Mouse (Mus musculus) heart, embryonic 15.5 days (tissue): ENCODE data around the gene Surf2. TPM values are rescaled to one million over a fixed set of nuclear protein-coding genes. Genes with fewer than 3 reads are reported as not detected.

Experiments used
- ATAC-seq: fragments of 200-750 bp; cut with Nextera tagmentation; replicated peaks from 2 replicates; pipeline ENCODE4 v1.8.0; 2017; ENCODE audit warnings: low read depth, moderate TSS enrichment; ENCODE audit not compliant: insufficient number of reproducible peaks, insufficient read depth, low FRiP score
- H3K27ac ChIP-seq: fragments of 300-500 bp; sonication (generic); 2 replicates; pipeline ENCODE4 v1.5.1; 2015; ENCODE audit warnings: mild to moderate bottlenecking, inconsistent platforms
- H3K27me3 ChIP-seq: fragments of 300-500 bp; sonication (generic); 2 replicates; pipeline ENCODE4 v1.6.1; 2015; ENCODE audit warnings: inconsistent platforms
- H3K36me3 ChIP-seq: fragments of 300-500 bp; sonication (generic); 2 replicates; pipeline ENCODE4 v1.6.1; 2015; ENCODE audit warnings: mild to moderate bottlenecking, inconsistent platforms
- H3K4me1 ChIP-seq: fragments of 300-500 bp; sonication (generic); replicated peaks from 2 replicates; pipeline ENCODE4 v1.6.1; 2015; ENCODE audit warnings: inconsistent platforms
- H3K4me2 ChIP-seq: fragments of 300-500 bp; sonication (generic); 2 replicates; pipeline ENCODE4 v1.6.1; 2015; ENCODE audit warnings: inconsistent platforms, mild to moderate bottlenecking, moderate library complexity
- H3K4me3 ChIP-seq: fragments of 300-500 bp; sonication (generic); 2 replicates; pipeline ENCODE4 v1.5.1; 2015; ENCODE audit warnings: mild to moderate bottlenecking, inconsistent platforms
- H3K9ac ChIP-seq: fragments of 300-500 bp; sonication (generic); 2 replicates; pipeline ENCODE4 v1.6.1; 2015; ENCODE audit warnings: mild to moderate bottlenecking, inconsistent platforms
- H3K9me3 ChIP-seq: fragments of 300-500 bp; sonication (generic); replicated peaks from 2 replicates; pipeline ENCODE4 v1.6.1; 2016; ENCODE audit warnings: inconsistent platforms
- WGBS: fragments of 180-500 bp; shearing (Covaris S2); methylation state at CpG from one replicate; pipeline ENCODE4 v1.1.7; 2015; ENCODE audit warnings: mixed read lengths; 5-methylcytosine and 5-hydroxymethylcytosine counted together
- polyA plus RNA-seq: library from polyadenylated mRNA; unstranded; fragments of >200 nt; fragmentation: Nextera tagmentation; extraction: Ambion mirVana; gene quantifications from 2 replicates; pipeline ENCODE4 v1.2.1, GENCODE M21; 2015

The Surf2 gene
- polyA plus RNA-seq, 1 experiment from 2014 or later = 28.9 TPM

- Histone ChIP-seq H3K4me2 (no peak overlapping the region), H3K4me1 (peaks cover 31% of the 10 kb centered on the region), H3K9me3 (no peaks in the 10 kb centered on the region), H3K27ac (no peak overlapping the region), H3K27me3 (no peaks in the 10 kb centered on the region), H3K9ac (no peak overlapping the region), H3K36me3 (peaks cover 63% of the 10 kb centered on the region), H3K4me3 (no peak overlapping the region)
- ATAC-seq = no peak
- 79% methylated on average over 3 of the region's 3 CpGs for WGBS
Measured at GRCm38 (mm10) chr2:26919684-26920083, 3.5 kb downstream of the Surf2 start.

- no peak overlapping the region for H3K4me2 ChIP-seq
- H3K4me3 ChIP-seq = no peak overlapping the region
- no peaks in the 10 kb centered on the region for H3K27me3 ChIP-seq
- no peak overlapping the region for H3K27ac ChIP-seq
- H3K9me3 ChIP-seq = no peaks in the 10 kb centered on the region
- H3K9ac ChIP-seq = no peak overlapping the region
- peaks cover 70% of the 10 kb centered on the region for H3K36me3 ChIP-seq
- no peak for ATAC-seq
- 86% methylated on average over 6 of the region's 6 CpGs for WGBS
- H3K4me1 ChIP-seq = peaks cover 25% of the 10 kb centered on the region
Measured at GRCm38 (mm10) chr2:26920190-26920855, 4.2 kb downstream of the Surf2 start.

- no peak for ATAC-seq
- Histone ChIP-seq H3K9me3 (no peaks in the 10 kb centered on the region), H3K9ac (peak overlapping the region; percentile 29), H3K4me2 (no peak overlapping the region), H3K4me3 (no peak overlapping the region), H3K36me3 (peaks cover 84% of the 10 kb centered on the region), H3K27me3 (no peaks in the 10 kb centered on the region), H3K4me1 (peaks cover 18% of the 10 kb centered on the region), H3K27ac (peak overlapping the region; percentile 51)
- 30% methylated on average over 9 of the region's 9 CpGs for WGBS
Measured at GRCm38 (mm10) chr2:26921784-26922183, 5.6 kb downstream of the Surf2 start.

GRCm38 (mm10) chr2:26927745-26928476, 11.7 kb downstream of the Surf2 start:
- Histone ChIP-seq H3K4me2 (no peak overlapping the region), H3K4me3 (no peak overlapping the region), H3K36me3 (peaks cover 57% of the 10 kb centered on the region), H3K27me3 (no peaks in the 10 kb centered on the region), H3K27ac (no peak overlapping the region), H3K9ac (no peak overlapping the region), H3K9me3 (no peaks in the 10 kb centered on the region), H3K4me1 (peaks cover 42% of the 10 kb centered on the region)
- ATAC-seq = no peak
- 83% methylated on average over 6 of the region's 6 CpGs for WGBS

GRCm38 (mm10) chr2:26930390-26930789, 14.2 kb downstream of the Surf2 start:
- Histone ChIP-seq H3K27me3 (no peaks in the 10 kb centered on the region), H3K4me3 (no peak overlapping the region), H3K27ac (no peak overlapping the region), H3K4me2 (no peak overlapping the region), H3K36me3 (peaks cover 32% of the 10 kb centered on the region), H3K9ac (no peak overlapping the region), H3K4me1 (peaks cover 46% of the 10 kb centered on the region), H3K9me3 (no peaks in the 10 kb centered on the region)
- ATAC-seq = no peak
- 19% methylated on average over 1 of the region's 1 CpGs for WGBS

- Histone ChIP-seq H3K4me1 (peaks cover 46% of the 10 kb centered on the region), H3K36me3 (peaks cover 17% of the 10 kb centered on the region), H3K27ac (peak overlapping the region; percentile 94), H3K9me3 (no peaks in the 10 kb centered on the region), H3K4me2 (peak overlapping the region; percentile 69), H3K27me3 (no peaks in the 10 kb centered on the region), H3K4me3 (peak overlapping the region; percentile 97), H3K9ac (peak overlapping the region; percentile 98)
- WGBS = 1% methylated on average over 48 of the region's 49 CpGs
- peak; percentile 55 for ATAC-seq
Measured at GRCm38 (mm10) chr2:26932473-26933303, 16.5 kb downstream of the Surf2 start.

GRCm38 (mm10) chr2:26933304-26934055, 17.3 kb downstream of the Surf2 start, which contains the start of the genes Surf4 and Stkld1:
TSS of gene Surf4 (minus strand) at chr2:26933928.
TSS of gene Stkld1 (plus strand) at chr2:26934047.
- under 1% methylated on average over 45 of the region's 70 CpGs for WGBS
- H3K4me2 ChIP-seq = peak within 1 kb of the TSS; percentile 69
- no peaks in the 10 kb centered on the region for H3K9me3 ChIP-seq
- no peaks in the 10 kb centered on the region for H3K27me3 ChIP-seq
- peaks cover 40% of the 10 kb centered on the region for H3K4me1 ChIP-seq
- peak within 1 kb of the TSS; percentile 94 for H3K27ac ChIP-seq
- H3K36me3 ChIP-seq = peaks cover 11% of the 10 kb centered on the region
- peak; percentile 96 for ATAC-seq
- H3K9ac ChIP-seq = peak within 1 kb of the TSS; percentile 98
- H3K4me3 ChIP-seq = peak within 1 kb of the TSS; percentile 97

GRCm38 (mm10) chr2:26935286-26935685, 19.1 kb downstream of the Surf2 start:
- H3K4me1 ChIP-seq = peaks cover 25% of the 10 kb centered on the region
- no peak overlapping the region for H3K4me2 ChIP-seq
- no peak overlapping the region for H3K9ac ChIP-seq
- ATAC-seq = no peak
- H3K27ac ChIP-seq = no peak overlapping the region
- H3K4me3 ChIP-seq = no peak overlapping the region
- no peaks in the 10 kb centered on the region for H3K27me3 ChIP-seq
- WGBS = 78% methylated on average over 2 of the region's 2 CpGs
- H3K9me3 ChIP-seq = no peaks in the 10 kb centered on the region
- no peaks in the 10 kb centered on the region; the same call in 1 of the 2 replicates for H3K36me3 ChIP-seq

GRCm38 (mm10) chr2:26936425-26936824, 20.3 kb downstream of the Surf2 start:
- Histone ChIP-seq H3K9ac (no peak overlapping the region), H3K4me1 (peaks cover 14% of the 10 kb centered on the region), H3K4me2 (no peak overlapping the region), H3K4me3 (no peak overlapping the region), H3K27ac (no peak overlapping the region), H3K36me3 (no peaks in the 10 kb centered on the region), H3K9me3 (no peaks in the 10 kb centered on the region), H3K27me3 (no peaks in the 10 kb centered on the region)
- 50% methylated on average over 1 of the region's 1 CpGs for WGBS
- ATAC-seq = no peak

GRCm38 (mm10) chr2:26941539-26941938, 25.4 kb downstream of the Surf2 start:
- 40% methylated on average over 5 of the region's 5 CpGs for WGBS
- H3K9ac ChIP-seq = no peak overlapping the region
- no peak overlapping the region for H3K4me2 ChIP-seq
- no peak for ATAC-seq
- no peaks in the 10 kb centered on the region for H3K36me3 ChIP-seq
- H3K4me3 ChIP-seq = no peak overlapping the region
- H3K4me1 ChIP-seq = no peaks in the 10 kb centered on the region
- no peaks in the 10 kb centered on the region for H3K27me3 ChIP-seq
- no peak overlapping the region for H3K27ac ChIP-seq
- H3K9me3 ChIP-seq = no peaks in the 10 kb centered on the region
